Mouse (Mus musculus): ENCODE data around the gene Ddo.

GRCm38 (mm10) chr10:40711127-40711526 lies 81.3 kb downstream of the Ddo start:
- no peak for TF ChIP-seq ZNF384 (IDR thresholded peaks at IDR 0.05; ENCODE audit: low read depth, low read length)
- no peak for TF ChIP-seq MAFK (IDR thresholded peaks at IDR 0.05; ENCODE audit: insufficient read depth, low read depth, low read length)

Data from ES-E14 (cell line).